Mouse (Mus musculus) NIH3T3 (cell line): ENCODE measurements at regions not wholly inside any gene's neighbourhood (a gene's known extent, or its start where the extent isn't known, plus 50 kb on each side); places are given as distances from the start of the nearest gene placed in this dataset.

Experiments used
- DNase-seq: peaks from one replicate; pipeline ENCODE4 v3.0.0-alpha.2; 2012; ENCODE audit warnings: low read depth

DNA sequence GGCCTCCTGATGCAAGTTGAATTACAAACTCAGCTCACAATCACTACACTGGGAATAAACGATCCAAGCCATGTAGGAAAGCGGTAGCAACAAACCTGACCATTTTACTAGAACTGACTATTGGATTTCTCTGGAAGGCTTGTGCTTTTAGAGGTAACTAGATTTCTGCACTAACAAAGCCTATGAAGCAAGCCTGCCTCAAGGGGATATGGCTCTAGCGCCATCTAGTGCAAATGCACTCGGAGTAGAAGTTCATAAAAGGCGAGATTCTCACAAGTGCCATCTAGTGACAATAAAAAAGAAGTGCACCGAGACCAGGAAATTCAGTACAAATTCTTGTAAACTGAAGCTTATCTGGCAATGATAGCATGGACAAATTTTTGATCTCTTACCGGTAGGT is 364.9 kb upstream of the Fmr1 start:
- peak; percentile 90 for DNase-seq
